15 mouse cellular contexts compared by ENCODE assay signal in genomic region chr19:14506875-14507670, GRCm38 (mm10).
DNase-seq lines count a peak whose midpoint lies in the region; ATAC-seq and TF ChIP-seq lines count a peak whose summit lies in the region.
"Had no signal": no experiment of that assay in that cellular context is flagged by ENCODE, and none has a peak within 500 bp of the region (broad histone marks: within the 10 kb centered on the region; RNA-seq: fewer than 3 reads in every experiment).

No protein-coding gene starts in this region.

- 68% methylated on average over 3 of the region's 3 CpGs for WGBS in heart, embryonic 10.5 days
- WGBS in forebrain, postnatal 0 days = 7% methylated on average over 3 of the region's 3 CpGs
- WGBS in midbrain, embryonic 13.5 days = 5% methylated on average over 3 of the region's 3 CpGs
- WGBS in kidney, adult 2 months = 83% methylated on average over 3 of the region's 3 CpGs
- WGBS in limb, embryonic 10.5 days = 60% methylated on average over 3 of the region's 3 CpGs

- TF ChIP-seq POLR2A in kidney, adult 2 months (IDR thresholded peaks at IDR 0.05; ENCODE audit: low read depth, low read length) = no peak

- H3K27me3 ChIP-seq in heart, embryonic 10.5 days (ENCODE audit: insufficient read depth, poor library complexity, severe bottlenecking) = no peaks in the 10 kb centered on the region
- H3K27me3 ChIP-seq in forebrain, postnatal 0 days (ENCODE audit: insufficient read depth, low read length) = no peaks in the 10 kb centered on the region
- peaks cover 13% of the 10 kb centered on the region for H3K27me3 ChIP-seq in midbrain, embryonic 13.5 days
- H3K27me3 ChIP-seq in kidney, adult 2 months (replicated peaks; ENCODE audit: control insufficient read depth, insufficient read depth, low read length) = no peaks in the 10 kb centered on the region
- H3K27me3 ChIP-seq in limb, embryonic 10.5 days (ENCODE audit: low read depth, poor library complexity, severe bottlenecking) = no peaks in the 10 kb centered on the region
- H3K27me3 ChIP-seq: embryonic facial prominence, embryonic 13.5 days; heart, embryonic 13.5 days; neural tube, embryonic 13.5 days had no signal

- TF ChIP-seq CTCF in forebrain, postnatal 0 days (IDR thresholded peaks at IDR 0.05; ENCODE audit: low read depth) = no peak
- TF ChIP-seq CTCF in kidney, adult 2 months (conservative IDR thresholded peaks at IDR 0.05; ENCODE audit: insufficient read depth, insufficient read length, low read depth, low read length) = no peak

- ATAC-seq in forebrain, postnatal 0 days = no peak
- ATAC-seq in midbrain, embryonic 13.5 days = peak; percentile 73
- ATAC-seq: intestine, embryonic 16.5 days had no signal

- H3K36me3 ChIP-seq in heart, embryonic 10.5 days = no peaks in the 10 kb centered on the region
- no peaks in the 10 kb centered on the region for H3K36me3 ChIP-seq in forebrain, postnatal 0 days (ENCODE audit: insufficient read depth)
- H3K36me3 ChIP-seq in midbrain, embryonic 13.5 days = no peaks in the 10 kb centered on the region
- H3K36me3 ChIP-seq in kidney, adult 2 months (ENCODE audit: control insufficient read depth, insufficient read depth, low read length) = no peaks in the 10 kb centered on the region
- H3K36me3 ChIP-seq in limb, embryonic 10.5 days = peaks cover 3% of the 10 kb centered on the region; the same call in 1 of the 2 replicates
- H3K36me3 ChIP-seq: embryonic facial prominence, embryonic 13.5 days had no signal

- peaks cover 5% of the 10 kb centered on the region; the same call in 1 of the 2 replicates for H3K4me1 ChIP-seq in heart, embryonic 10.5 days
- peaks cover 25% of the 10 kb centered on the region for H3K4me1 ChIP-seq in forebrain, postnatal 0 days (ENCODE audit: insufficient read depth)
- peaks cover 59% of the 10 kb centered on the region for H3K4me1 ChIP-seq in midbrain, embryonic 13.5 days (replicated peaks)
- no peaks in the 10 kb centered on the region; the same call in 1 of the 2 replicates for H3K4me1 ChIP-seq in kidney, adult 2 months (ENCODE audit: control insufficient read depth, insufficient read depth, low read length)
- peaks cover 51% of the 10 kb centered on the region for H3K4me1 ChIP-seq in limb, embryonic 10.5 days

- peak; percentile 11 for DNase-seq in heart, adult 8-10 months (ENCODE audit: low spot score)
- no peak for DNase-seq in heart, embryonic 10.5 days (ENCODE audit: low spot score)
- DNase-seq in embryo, embryonic 10.5 days (ENCODE audit: low spot score) = peak; percentile 68
- peak; percentile 39 for DNase-seq in forebrain, postnatal 0 days
- no peak for DNase-seq in kidney, adult 2 months
- DNase-seq in right cerebral cortex, postnatal 14 days = no peak
- no peak for DNase-seq in limb, embryonic 10.5 days (ENCODE audit: low spot score)
- DNase-seq: kidney, postnatal 4 days; right cerebral cortex, postnatal 25 days; thymus, postnatal 4 days had no signal

- H3K9me3 ChIP-seq in heart, embryonic 10.5 days = no peaks in the 10 kb centered on the region
- H3K9me3 ChIP-seq in forebrain, postnatal 0 days (ENCODE audit: low read length) = no peaks in the 10 kb centered on the region
- H3K9me3 ChIP-seq in midbrain, embryonic 13.5 days = no peaks in the 10 kb centered on the region
- no peaks in the 10 kb centered on the region for H3K9me3 ChIP-seq in limb, embryonic 10.5 days (replicated peaks)
- H3K9me3 ChIP-seq: embryonic facial prominence, embryonic 13.5 days; heart, embryonic 13.5 days; neural tube, embryonic 13.5 days had no signal

- H3K4me3 ChIP-seq in heart, embryonic 10.5 days = no peak overlapping the region
- H3K4me3 ChIP-seq in forebrain, postnatal 0 days (ENCODE audit: low read depth, low read length) = no peak overlapping the region
- H3K4me3 ChIP-seq in midbrain, embryonic 13.5 days (replicated peaks) = no peak overlapping the region
- no peak overlapping the region for H3K4me3 ChIP-seq in kidney, adult 2 months (ENCODE audit: insufficient read depth, low read depth, low read length)
- no peak overlapping the region for H3K4me3 ChIP-seq in limb, embryonic 10.5 days
- H3K4me3 ChIP-seq: embryonic facial prominence, embryonic 13.5 days; heart, embryonic 13.5 days; neural tube, embryonic 13.5 days had no signal

- H3K4me2 ChIP-seq in forebrain, postnatal 0 days (ENCODE audit: low read depth) = no peak overlapping the region
- 0 out of 2 replicates have a peak overlapping the region, but pooled peaks have one; percentile 11 for H3K4me2 ChIP-seq in midbrain, embryonic 13.5 days (replicated peaks)
- H3K4me2 ChIP-seq: embryonic facial prominence, embryonic 13.5 days; heart, embryonic 13.5 days; neural tube, embryonic 13.5 days had no signal

- H3K9ac ChIP-seq in forebrain, postnatal 0 days = no peak overlapping the region
- H3K9ac ChIP-seq in midbrain, embryonic 13.5 days (replicated peaks) = no peak overlapping the region
- H3K9ac ChIP-seq: embryonic facial prominence, embryonic 13.5 days; heart, embryonic 13.5 days; neural tube, embryonic 13.5 days had no signal

- no peak overlapping the region for H3K27ac ChIP-seq in heart, embryonic 10.5 days
- H3K27ac ChIP-seq in forebrain, postnatal 0 days (ENCODE audit: low read depth, low read length) = no peak overlapping the region
- peak overlapping the region; percentile 74 for H3K27ac ChIP-seq in midbrain, embryonic 13.5 days
- no peak overlapping the region for H3K27ac ChIP-seq in kidney, adult 2 months (ENCODE audit: insufficient read depth, low read depth, low read length)
- H3K27ac ChIP-seq in limb, embryonic 10.5 days = no peak overlapping the region
- H3K27ac ChIP-seq: embryonic facial prominence, embryonic 13.5 days; heart, embryonic 13.5 days had no signal

Comparison
In these comparisons a context has a peak if more than half of its experiments do, and no peak if none do; other contexts are left out.
1. DNase-seq: peak in heart, adult 8-10 months (single experiment), embryo, embryonic 10.5 days (single experiment) and forebrain, postnatal 0 days (single experiment); none in heart, embryonic 10.5 days (single experiment), kidney, adult 2 months (single experiment), right cerebral cortex, postnatal 14 days (single experiment) and limb, embryonic 10.5 days (single experiment).